Mouse (Mus musculus) small intestine, adult 2 months (tissue): ENCODE measurements around the gene Carmil3. TPM values are rescaled to one million over a fixed set of nuclear protein-coding genes. Genes with fewer than 3 reads are reported as not detected.

Source experiments
- H3K27ac ChIP-seq: fragments of 200-500 bp; 2 replicates; pipeline ENCODE4 v1.5.1; 2012; ENCODE audit warnings: low read depth, low read length, control low read depth, inconsistent platforms; ENCODE audit not compliant: insufficient read depth
- H3K27me3 ChIP-seq: fragments of 200-500 bp; 2 replicates; pipeline ENCODE4 v1.6.1; 2012; ENCODE audit warnings: mild to moderate bottlenecking, moderate library complexity, low read length, inconsistent platforms; ENCODE audit not compliant: control insufficient read depth, insufficient read depth
- H3K36me3 ChIP-seq: fragments of 200-500 bp; 2 replicates; pipeline ENCODE4 v1.6.1; 2012; ENCODE audit warnings: mild to moderate bottlenecking, low read length, control low read depth, inconsistent platforms; ENCODE audit not compliant: control insufficient read depth, insufficient read depth
- H3K4me1 ChIP-seq: fragments of 200-500 bp; 2 replicates; pipeline ENCODE4 v1.6.1; 2012; ENCODE audit warnings: low read length, inconsistent platforms, mixed read lengths; ENCODE audit not compliant: control insufficient read depth, insufficient read depth, insufficient read length
- H3K4me3 ChIP-seq: fragments of 200-500 bp; 2 replicates; pipeline ENCODE4 v1.5.1; 2012; ENCODE audit warnings: low read depth, mild to moderate bottlenecking, control low read depth, inconsistent platforms, low read length, moderate library complexity
- CTCF ChIP-seq: fragments of 200-500 bp; IDR thresholded peaks from 2 replicates; pipeline ENCODE4 v1.5.1; 2012; ENCODE audit warnings: low read depth, mild to moderate bottlenecking, control low read depth, inconsistent platforms, low read length, moderate library complexity, mixed read lengths; ENCODE audit not compliant: insufficient replicate concordance, insufficient read length; ENCODE audit errors: extremely low read depth
- POLR2A ChIP-seq: fragments of 200-500 bp; IDR thresholded peaks from 2 replicates; pipeline ENCODE4 v1.6.1; 2012; ENCODE audit warnings: low read depth, mild to moderate bottlenecking, control low read depth, inconsistent platforms, low read length, moderate library complexity
- WGBS: fragments of 180-500 bp; shearing (Covaris S2); methylation state at CpG from one replicate; pipeline ENCODE4 v1.1.7; 2018; 5-methylcytosine and 5-hydroxymethylcytosine counted together
- polyA plus RNA-seq: library from polyadenylated mRNA; depleted of rRNA; stranded (reverse); fragments of >200 nt; gene quantifications from 2 replicates; pipeline ENCODE4 v1.2.3, GENCODE M21; 2012

The Carmil3 gene
- polyA plus RNA-seq, 1 experiment = 2.0 TPM

DNA sequence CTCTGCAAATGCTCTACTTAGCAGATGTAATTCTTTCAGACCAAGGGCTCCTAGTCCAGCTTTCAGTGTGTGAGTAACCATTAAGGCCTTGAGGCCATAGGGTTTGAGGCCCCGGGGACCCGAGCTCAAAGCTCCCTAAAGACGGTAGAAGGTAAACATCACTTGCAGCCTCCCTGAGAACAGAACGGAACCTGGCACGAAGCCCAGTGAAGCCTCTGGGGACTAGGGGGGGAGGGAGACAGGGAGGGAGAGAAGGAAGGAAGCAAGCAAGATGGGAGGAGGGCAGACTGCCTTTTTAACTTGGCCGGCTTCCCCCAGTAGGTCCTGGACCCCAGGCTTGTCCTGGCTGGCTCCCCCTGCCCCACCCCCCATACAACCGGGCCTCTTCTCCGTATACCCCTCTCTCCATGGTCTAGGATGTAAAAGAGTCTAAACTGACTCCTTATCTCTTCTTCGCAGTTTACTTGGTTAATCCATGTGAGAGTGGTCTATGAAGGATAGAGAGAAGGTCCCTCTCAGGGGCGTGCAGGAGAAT, 50.4 kb downstream of the Carmil3 start:
- H3K27me3 ChIP-seq = no peaks in the 10 kb centered on the region
- WGBS = 4% methylated on average over 10 of the region's 10 CpGs

GRCm38 (mm10) chr14:55542268-55542667, 51.8 kb downstream of the Carmil3 start:
- no peak overlapping the region for H3K27ac ChIP-seq
- WGBS = 98% methylated on average over 12 of the region's 12 CpGs
- H3K36me3 ChIP-seq = peaks cover 14% of the 10 kb centered on the region
- no peak overlapping the region for H3K4me3 ChIP-seq
- TF ChIP-seq POLR2A (no peak), CTCF (no peak)
- H3K27me3 ChIP-seq = no peaks in the 10 kb centered on the region
- H3K4me1 ChIP-seq = peaks cover 4% of the 10 kb centered on the region; the same call in 1 of the 2 replicates

More for the DNA sequence above, 50.4 kb downstream of the Carmil3 start:
- Histone ChIP-seq H3K4me1 (peaks cover 4% of the 10 kb centered on the region; the same call in 1 of the 2 replicates), H3K4me3 (peak overlapping the region; percentile 88), H3K27ac (peak overlapping the region; percentile 82), H3K36me3 (peaks cover 8% of the 10 kb centered on the region)
- TF ChIP-seq CTCF (no peak), POLR2A (no peak)

DNA sequence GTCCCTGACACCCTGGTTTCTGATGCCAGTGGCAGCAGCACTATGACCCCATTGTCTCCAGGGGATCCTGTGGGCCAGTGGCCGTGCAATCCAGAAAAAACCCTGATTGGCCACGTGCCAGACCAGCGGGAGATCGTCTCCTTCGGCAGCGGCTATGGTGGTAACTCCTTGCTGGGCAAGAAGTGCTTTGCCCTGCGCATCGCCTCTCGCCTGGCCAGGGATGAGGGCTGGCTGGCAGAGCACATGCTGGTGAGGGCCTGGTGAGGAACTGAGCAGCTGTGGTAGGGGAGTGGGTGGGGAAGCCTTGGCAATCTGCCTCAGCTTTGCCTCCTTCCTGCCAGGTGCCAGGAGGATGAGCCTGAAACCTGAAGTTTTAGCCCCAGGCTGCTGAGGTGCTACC, 53.9 kb downstream of the Carmil3 start:
- Histone ChIP-seq H3K4me1 (peaks cover 4% of the 10 kb centered on the region; the same call in 1 of the 2 replicates), H3K27ac (no peak overlapping the region), H3K36me3 (peaks cover 30% of the 10 kb centered on the region), H3K4me3 (no peak overlapping the region), H3K27me3 (no peaks in the 10 kb centered on the region)
- no peak for TF ChIP-seq POLR2A
- TF ChIP-seq CTCF = no peak
- 77% methylated on average over 9 of the region's 9 CpGs for WGBS

DNA sequence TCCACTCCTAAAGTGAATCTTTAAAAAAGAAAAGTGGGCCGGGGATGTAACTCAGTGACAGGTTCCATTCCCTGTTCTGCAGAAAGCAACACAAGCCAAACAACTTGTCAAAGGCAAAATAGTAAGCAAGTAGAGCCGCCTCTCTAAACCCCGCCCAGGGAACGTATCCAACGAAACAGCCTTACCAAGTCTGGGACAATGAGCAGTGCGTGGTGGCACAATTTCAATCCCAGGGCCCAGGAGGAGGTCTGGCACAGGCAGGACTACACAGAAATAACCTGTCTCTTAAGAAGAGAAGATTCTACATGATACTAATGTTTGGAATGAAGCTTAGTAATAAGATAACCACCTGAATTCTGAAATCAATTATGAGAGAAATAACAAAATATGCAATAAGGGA, 59.7 kb downstream of the Carmil3 start:
- Histone ChIP-seq H3K27ac (no peak overlapping the region), H3K36me3 (peaks cover 27% of the 10 kb centered on the region), H3K4me1 (peaks cover 4% of the 10 kb centered on the region; the same call in 1 of the 2 replicates), H3K27me3 (no peaks in the 10 kb centered on the region), H3K4me3 (no peak overlapping the region)
- TF ChIP-seq CTCF (no peak), POLR2A (no peak)
- 79% methylated on average over 6 of the region's 6 CpGs for WGBS

DNA sequence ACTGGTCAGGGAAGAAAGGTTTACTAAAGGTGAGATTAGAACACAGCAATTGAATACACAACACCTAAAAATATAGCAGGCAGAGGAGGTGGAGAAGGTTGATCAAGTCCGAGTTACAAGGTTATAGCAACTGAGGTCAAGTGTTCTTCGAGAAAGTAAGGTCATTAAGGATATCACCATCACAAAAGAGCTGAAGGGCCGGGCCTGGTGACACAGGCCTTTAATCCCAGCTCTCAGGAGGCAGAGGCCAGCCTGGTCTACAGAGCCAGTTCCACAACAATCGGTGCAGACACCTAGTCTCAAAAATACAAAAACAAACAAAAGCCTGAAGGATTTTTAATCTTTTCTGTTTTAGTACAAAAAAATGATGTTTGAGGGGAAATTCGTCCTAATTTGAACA, 60.9 kb downstream of the Carmil3 start:
- Histone ChIP-seq H3K4me3 (no peak overlapping the region), H3K27ac (no peak overlapping the region), H3K27me3 (no peaks in the 10 kb centered on the region), H3K4me1 (peaks cover 4% of the 10 kb centered on the region; the same call in 1 of the 2 replicates), H3K36me3 (peaks cover 23% of the 10 kb centered on the region)
- no peak for TF ChIP-seq POLR2A
- TF ChIP-seq CTCF = no peak
- 82% methylated on average over 5 of the region's 5 CpGs for WGBS

DNA sequence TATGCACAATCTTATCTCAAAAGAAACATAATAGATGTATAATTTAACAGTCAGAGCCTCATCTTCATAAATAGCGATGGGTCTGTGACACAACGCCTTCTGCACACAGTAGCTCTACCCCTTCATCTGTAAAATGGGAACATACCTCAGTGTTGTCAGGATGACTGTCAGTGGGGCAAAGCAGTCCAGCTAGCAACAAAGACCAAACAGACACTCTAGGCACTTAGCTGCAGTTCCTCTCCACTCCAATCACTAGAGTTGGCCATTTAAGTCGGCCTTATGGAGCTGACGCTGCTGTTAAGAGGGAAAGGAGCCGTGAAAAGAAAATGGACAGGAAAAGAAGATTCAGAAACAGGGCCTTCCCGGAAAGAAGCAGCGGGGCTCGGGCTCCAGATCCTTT, 61.3 kb downstream of the Carmil3 start:
- Histone ChIP-seq H3K4me1 (peaks cover 4% of the 10 kb centered on the region; the same call in 1 of the 2 replicates), H3K36me3 (peaks cover 20% of the 10 kb centered on the region), H3K27me3 (no peaks in the 10 kb centered on the region), H3K27ac (no peak overlapping the region), H3K4me3 (no peak overlapping the region)
- WGBS = 90% methylated on average over 8 of the region's 8 CpGs
- TF ChIP-seq CTCF (no peak), POLR2A (no peak)

DNA sequence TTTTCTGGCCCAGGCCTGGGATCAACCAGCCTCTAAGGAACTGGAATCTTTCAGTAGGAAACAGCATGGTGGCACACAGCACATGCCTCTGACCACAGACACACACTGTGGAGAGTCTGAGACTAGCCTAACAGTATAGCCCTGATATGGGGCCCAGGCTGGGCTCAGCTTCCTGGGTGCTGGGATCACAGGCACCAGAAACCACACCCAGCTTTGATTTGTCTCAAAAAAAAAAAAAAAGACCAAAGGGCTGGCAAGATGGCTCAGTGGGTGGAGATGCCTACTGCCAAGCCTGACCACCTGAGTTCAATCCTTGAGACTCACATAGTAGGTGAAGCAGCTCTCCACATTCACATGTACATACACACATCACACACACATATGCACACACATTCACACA, 64.2 kb downstream of the Carmil3 start:
- Histone ChIP-seq H3K4me1 (peaks cover 6% of the 10 kb centered on the region; the same call in 1 of the 2 replicates), H3K36me3 (peaks cover 2% of the 10 kb centered on the region; the same call in 1 of the 2 replicates), H3K27me3 (no peaks in the 10 kb centered on the region), H3K4me3 (no peak overlapping the region), H3K27ac (no peak overlapping the region)
- no peak for TF ChIP-seq CTCF
- no peak for TF ChIP-seq POLR2A
